9 mouse cellular contexts compared by ENCODE assay signal in genomic region chr2:166009393-166009947, GRCm38 (mm10). TPM values are rescaled to one million over a fixed set of nuclear protein-coding genes. Genes with fewer than 3 reads are reported as not detected.
DNase-seq lines count a peak whose midpoint lies in the region; ATAC-seq and TF ChIP-seq lines count a peak whose summit lies in the region.
"Had no signal": no experiment of that assay in that cellular context is flagged by ENCODE, and none has a peak within 500 bp of the region (broad histone marks: within the 10 kb centered on the region; RNA-seq: fewer than 3 reads in every experiment).

No protein-coding gene starts in this region.

- no peak for ATAC-seq in neural tube, embryonic 13.5 days (ENCODE audit: low read depth)
- ATAC-seq in inflammation-experienced regulatory T-cells, adult 6 months, result no peak

- no peak for TF ChIP-seq POLR2A in olfactory bulb, adult 2 months (IDR thresholded peaks at IDR 0.05; ENCODE audit: insufficient read depth, low read depth, low read length)

- no peak overlapping the region for H3K4me3 ChIP-seq in neural tube, embryonic 13.5 days
- no peak overlapping the region for H3K4me3 ChIP-seq in olfactory bulb, adult 2 months (ENCODE audit: insufficient read depth, low read depth, low read length)
- H3K4me3 ChIP-seq: neural tube, embryonic 12.5 days had no signal

- no peak for TF ChIP-seq CTCF in olfactory bulb, adult 2 months (IDR thresholded peaks at IDR 0.05; ENCODE audit: insufficient read depth, low read depth, low read length)

- H3K36me3 ChIP-seq in neural tube, embryonic 13.5 days, result no peaks in the 10 kb centered on the region
- H3K36me3 ChIP-seq: neural tube, embryonic 12.5 days had no signal

- H3K4me2 ChIP-seq in neural tube, embryonic 13.5 days, result no peak overlapping the region
- H3K4me2 ChIP-seq: neural tube, embryonic 12.5 days had no signal

- H3K4me1 ChIP-seq in neural tube, embryonic 13.5 days (replicated peaks), result peaks cover 23% of the 10 kb centered on the region
- peaks cover 16% of the 10 kb centered on the region for H3K4me1 ChIP-seq in olfactory bulb, adult 2 months (ENCODE audit: control insufficient read depth, insufficient read depth, low read length)

- H3K9ac ChIP-seq in neural tube, embryonic 13.5 days, result no peak overlapping the region
- H3K9ac ChIP-seq: neural tube, embryonic 12.5 days had no signal

- intact Hi-C loops in heart, postnatal 25 days (cut with DNase I), result loop anchor here (2.0 kb wide), 2 partner anchors 17 to 21 kb away; partner anchors contain the start of gene Ncoa3

- H3K27ac ChIP-seq in neural tube, embryonic 13.5 days (replicated peaks), result 0 out of 2 replicates have a peak overlapping the region, but pooled peaks have one; percentile 4
- peak overlapping the region; percentile 56 for H3K27ac ChIP-seq in olfactory bulb, adult 2 months (ENCODE audit: insufficient read depth, low read depth, low read length)
- H3K27ac ChIP-seq: neural tube, embryonic 12.5 days had no signal

- H3K9me3 ChIP-seq in neural tube, embryonic 13.5 days, result no peaks in the 10 kb centered on the region
- H3K9me3 ChIP-seq: neural tube, embryonic 12.5 days had no signal

- 73% methylated on average over 3 of the region's 3 CpGs for WGBS in neural tube, embryonic 13.5 days
- WGBS in olfactory bulb, adult 2 months, result 48% methylated on average over 3 of the region's 3 CpGs

- no peaks in the 10 kb centered on the region for H3K27me3 ChIP-seq in neural tube, embryonic 13.5 days
- H3K27me3 ChIP-seq: neural tube, embryonic 12.5 days had no signal

- no peak for DNase-seq in neural tube, embryonic 10.5 days (ENCODE audit: extremely low spot score, low spot score)
- DNase-seq in fibroblast of lung, adult 2 months (ENCODE audit: low read depth), result peak; percentile 59
- peak; percentile 59 for DNase-seq in heart, postnatal 25 days (ENCODE audit: low spot score)
- no peak for DNase-seq in adipocyte (ENCODE audit: low spot score)
- no peak for DNase-seq in spleen, postnatal 36 days (ENCODE audit: low spot score in 2 of 2)

RNA-seq across cellular contexts. Expression of gene Ncoa3, which starts 17.0 kb away (rescaled TPM):
- 12.6 and 14.9 TPM in 2 replicates for polyA plus RNA-seq in neural tube, embryonic 13.5 days (2015; fragmentation: Nextera tagmentation; extraction: Ambion mirVana)
- total RNA-seq in heart, postnatal 25 days (2021), result 10 to 100 TPM; 23.8 to 29.6 TPM
- not detected in 2 replicates for polyA plus RNA-seq in olfactory bulb, adult 2 months (2012; ENCODE audit: insufficient read depth, insufficient read length, low replicate concordance, missing spikeins)
- polyA plus RNA-seq in inflammation-experienced regulatory T-cells, adult 6 months (2017; shearing (Covaris generic)), result 10 to 100 TPM; 36.0 to 74.1 (median 67.4) TPM

Comparison
In these comparisons a context has a peak if more than half of its experiments do, and no peak if none do; other contexts are left out.
1. DNase-seq: peak in fibroblast of lung, adult 2 months (single experiment) and heart, postnatal 25 days (single experiment); none in neural tube, embryonic 10.5 days (single experiment), adipocyte (single experiment) and spleen, postnatal 36 days (0 of 2).
2. RNA of gene Ncoa3, which starts 17.0 kb away (polyA plus RNA-seq): 36.0 to 74.1 TPM in inflammation-experienced regulatory T-cells, adult 6 months and 12.6 to 14.9 TPM in neural tube, embryonic 13.5 days; not detected in olfactory bulb, adult 2 months; every median in the first group is over 10 times any median in the second.